Mouse (Mus musculus) fibroblast of lung, adult 2 months (primary cell): ENCODE measurements at regions not wholly inside any gene's neighbourhood (a gene's known extent, or its start where the extent isn't known, plus 50 kb on each side); places are given as distances from the start of the nearest gene placed in this dataset.

Experiments
- DNase-seq: peaks from one replicate; pipeline ENCODE4 v3.0.0-alpha.2; 2011; ENCODE audit warnings: low read depth

- DNase-seq, result no peak
These were observed 188.7 kb downstream of the Akap7 start for GRCm38 (mm10) chr10:25118674-25119670.

GRCm38 (mm10) chr10:25114316-25114715, 187.0 kb upstream of the Arg1 start:
- DNase-seq, result no peak

DNA sequence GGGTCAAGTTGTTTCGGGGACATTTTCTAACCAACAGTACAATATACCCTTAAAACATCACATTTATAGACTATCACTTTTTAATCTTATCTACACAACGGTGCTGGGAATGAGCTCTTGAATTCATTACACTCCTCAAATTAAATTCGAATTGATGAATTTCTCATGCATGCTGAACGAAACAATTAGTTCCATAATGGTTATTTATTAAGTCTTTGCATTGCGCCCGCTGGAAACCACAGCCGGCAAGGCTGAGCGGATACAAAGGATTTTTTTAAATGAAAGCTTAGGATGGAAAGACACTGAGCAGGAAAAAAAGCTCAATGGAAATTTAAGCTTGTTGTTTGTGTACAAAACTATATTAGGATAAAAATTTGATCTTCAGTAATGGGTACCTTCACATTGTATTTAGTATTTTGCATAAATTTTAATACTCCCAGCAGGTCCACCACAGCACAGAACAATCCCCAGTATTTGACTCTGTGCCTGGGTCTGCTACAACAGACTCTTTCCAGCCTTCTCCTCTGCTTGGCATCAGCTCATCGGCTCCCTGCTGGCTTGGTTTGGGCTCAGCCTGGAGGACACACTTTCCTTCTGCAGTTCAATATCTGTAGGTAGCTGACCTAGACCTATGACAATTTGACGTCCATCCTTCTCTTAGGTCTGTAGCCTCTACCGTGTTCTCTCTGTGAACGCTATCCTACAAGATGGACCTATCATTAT, 185.3 kb upstream of the Arg1 start:
- no peak for DNase-seq

DNA sequence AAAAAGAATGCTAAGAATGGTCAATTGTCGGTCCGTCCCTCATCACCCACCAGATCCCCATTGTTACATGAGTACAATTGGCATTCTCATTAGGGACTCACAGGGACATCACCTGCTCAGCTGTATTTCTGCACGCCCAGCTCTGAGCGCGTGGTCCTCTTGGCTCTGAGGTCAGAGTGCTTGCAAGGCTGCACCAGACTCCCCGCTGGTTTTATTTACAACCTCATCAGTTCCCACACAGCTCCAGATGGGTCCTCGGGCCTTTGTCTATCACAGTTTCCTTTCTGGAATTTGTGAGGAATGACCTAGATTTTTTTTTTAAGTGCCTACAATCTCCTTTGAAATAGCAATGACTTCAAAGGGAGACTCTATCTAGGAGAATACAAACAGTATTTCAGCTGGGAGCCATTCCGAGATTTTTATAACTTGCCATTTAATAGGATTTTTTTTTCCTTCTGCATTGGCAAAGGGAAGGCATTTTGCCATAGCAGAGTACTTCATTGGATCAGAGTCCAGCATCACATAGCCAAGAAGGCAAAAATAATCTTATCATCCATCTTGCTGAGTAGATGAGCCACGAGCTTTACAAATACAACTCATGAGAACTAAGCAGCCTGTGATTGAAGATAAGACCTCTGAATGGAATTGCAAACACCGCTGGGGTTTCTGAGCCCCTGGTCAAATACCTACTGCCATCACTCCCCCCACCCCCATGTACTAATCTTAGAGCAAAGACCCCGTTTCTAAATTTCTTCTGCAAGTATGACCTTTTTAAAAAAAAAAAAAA, 184.5 kb upstream of the Arg1 start:
- no peak for DNase-seq

DNA sequence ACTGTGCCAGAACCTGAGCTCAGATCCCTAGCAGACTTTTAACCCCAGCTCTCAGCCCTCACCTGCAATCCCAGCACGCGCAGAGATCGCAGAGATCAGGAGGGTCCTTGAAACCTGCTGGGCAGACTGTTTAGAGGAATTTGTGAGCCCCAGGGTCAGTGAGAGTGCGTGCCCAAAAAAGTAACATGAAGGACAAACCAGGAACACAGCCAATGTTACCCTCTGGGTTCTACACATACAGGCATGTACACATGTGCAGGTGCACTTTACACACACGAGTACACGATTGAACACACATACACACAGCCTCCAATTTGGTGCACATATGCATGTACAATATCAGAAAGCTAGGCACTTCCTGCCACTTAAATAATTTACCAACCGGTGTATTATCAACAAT, 183.9 kb upstream of the Arg1 start:
- DNase-seq, result no peak

GRCm38 (mm10) chr10:25098070-25098469, 170.8 kb upstream of the Arg1 start:
- DNase-seq, result no peak

DNA sequence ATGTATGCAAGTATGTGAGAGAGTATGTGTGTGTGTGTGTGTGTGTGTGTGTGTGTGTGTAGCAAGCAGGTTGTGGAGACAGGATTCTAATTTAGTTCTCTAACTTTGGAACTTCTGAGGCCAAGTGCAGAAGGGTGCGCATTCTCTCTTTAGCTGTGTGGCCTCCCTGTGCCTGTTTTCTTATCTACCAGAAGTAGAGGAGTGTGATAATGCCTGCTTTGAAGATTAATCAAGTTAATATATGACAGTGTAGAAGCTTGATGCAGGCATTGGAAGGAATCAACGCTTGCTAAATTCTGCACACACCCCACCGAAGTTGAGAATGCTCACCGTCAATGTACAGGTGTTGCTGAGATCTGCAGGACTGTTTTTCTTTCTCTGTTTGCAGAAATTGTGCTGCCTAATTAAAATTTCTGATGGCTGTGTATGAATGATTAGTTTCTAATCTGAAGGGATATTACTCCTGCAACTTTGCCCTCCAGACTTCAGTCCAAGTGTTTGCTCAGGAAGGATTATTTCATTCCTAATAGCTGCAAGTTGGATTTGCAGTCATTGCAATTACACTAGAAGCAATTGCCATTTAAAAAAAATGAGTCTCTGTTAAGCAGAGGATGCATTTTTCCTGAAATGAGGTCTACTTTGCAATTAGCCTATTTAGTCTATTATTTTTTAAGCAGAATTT, 162.6 kb upstream of the Arg1 start:
- DNase-seq, result no peak

- no peak for DNase-seq
These were observed 159.5 kb upstream of the Arg1 start for GRCm38 (mm10) chr10:25086745-25087144.

DNA sequence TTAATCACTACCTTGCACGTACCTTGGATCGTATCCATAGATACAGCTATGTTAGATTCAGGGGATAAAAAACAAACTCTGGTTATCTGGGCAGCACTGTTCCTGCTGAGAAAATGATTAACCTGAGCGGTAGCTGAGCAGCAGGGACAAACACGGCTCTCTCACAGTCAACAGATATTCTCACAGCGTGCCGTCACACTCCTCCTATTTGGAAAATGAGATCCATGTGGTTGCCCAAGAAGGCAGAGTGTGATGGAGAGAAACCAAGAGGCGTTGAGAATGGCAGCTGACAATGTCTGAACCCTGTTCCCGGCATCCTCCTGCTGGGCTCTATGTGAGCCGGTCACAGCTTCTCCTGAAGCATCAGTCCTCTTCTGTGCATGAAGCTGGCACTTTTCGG, 155.6 kb upstream of the Arg1 start:
- DNase-seq, result no peak

- DNase-seq, result peak; percentile 35
These were observed 145.3 kb upstream of the Arg1 start for GRCm38 (mm10) chr10:25072617-25073016.

- no peak for DNase-seq
These were observed 141.0 kb upstream of the Arg1 start for GRCm38 (mm10) chr10:25068301-25068700.

DNA sequence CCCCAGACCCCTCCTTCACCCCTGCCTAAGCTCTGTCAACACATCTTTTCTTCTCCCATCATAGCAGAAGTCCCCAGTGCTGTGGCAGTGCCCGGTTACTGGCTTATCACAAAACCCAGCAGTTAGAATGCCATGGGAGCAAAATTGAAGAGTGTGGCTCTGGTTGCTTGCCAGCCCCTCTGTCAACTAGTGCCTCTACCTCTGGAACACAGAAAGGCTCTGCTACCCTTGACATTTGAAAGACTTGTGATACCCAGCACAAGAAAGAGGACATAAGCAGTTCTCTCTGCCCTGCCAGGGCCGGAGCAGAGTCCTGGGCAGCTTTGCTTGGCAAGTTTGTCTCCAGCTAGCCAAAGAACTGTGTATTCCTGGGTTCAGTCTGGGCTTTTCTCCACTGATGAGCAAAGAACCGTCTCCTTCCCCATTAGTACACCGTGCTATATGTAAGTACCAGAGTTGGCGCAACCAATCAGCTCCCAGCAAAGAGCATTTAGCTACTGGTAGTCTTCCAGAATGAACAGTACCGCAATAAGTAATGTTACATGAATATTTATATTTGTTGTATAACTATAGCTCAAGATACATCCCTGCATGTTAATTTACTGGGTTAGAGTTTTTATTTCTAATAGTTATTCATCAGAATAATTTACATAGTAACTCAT, 137.5 kb upstream of the Arg1 start:
- DNase-seq, result no peak

- no peak for DNase-seq
These were observed 134.2 kb upstream of the Arg1 start for GRCm38 (mm10) chr10:25061402-25062055.

- DNase-seq, result no peak
These were observed 131.4 kb upstream of the Arg1 start for GRCm38 (mm10) chr10:25058694-25059093.

GRCm38 (mm10) chr10:25051998-25052397, 124.7 kb upstream of the Arg1 start:
- no peak for DNase-seq

- no peak for DNase-seq
These were observed 124.1 kb upstream of the Arg1 start for GRCm38 (mm10) chr10:25051368-25051874.

DNA sequence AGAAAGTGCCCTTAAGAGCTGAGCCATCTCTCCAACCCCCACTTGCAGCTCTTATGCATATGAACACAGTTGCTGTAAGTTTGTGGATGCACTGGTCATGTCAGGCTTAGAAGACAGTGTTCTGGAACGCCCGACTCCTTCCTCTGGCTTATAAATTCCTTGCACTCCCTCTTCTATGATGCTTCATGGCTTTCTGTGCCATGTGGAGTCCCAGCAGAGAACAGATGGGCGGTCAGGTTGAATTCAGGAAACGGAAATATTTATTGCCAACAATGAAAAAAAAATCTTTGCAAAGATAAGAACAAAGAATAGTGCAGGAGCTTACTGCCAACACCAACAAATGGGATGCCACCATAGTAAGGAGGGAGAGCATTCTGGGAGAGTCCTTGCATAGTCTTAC, 113.9 kb upstream of the Arg1 start:
- DNase-seq, result no peak

DNA sequence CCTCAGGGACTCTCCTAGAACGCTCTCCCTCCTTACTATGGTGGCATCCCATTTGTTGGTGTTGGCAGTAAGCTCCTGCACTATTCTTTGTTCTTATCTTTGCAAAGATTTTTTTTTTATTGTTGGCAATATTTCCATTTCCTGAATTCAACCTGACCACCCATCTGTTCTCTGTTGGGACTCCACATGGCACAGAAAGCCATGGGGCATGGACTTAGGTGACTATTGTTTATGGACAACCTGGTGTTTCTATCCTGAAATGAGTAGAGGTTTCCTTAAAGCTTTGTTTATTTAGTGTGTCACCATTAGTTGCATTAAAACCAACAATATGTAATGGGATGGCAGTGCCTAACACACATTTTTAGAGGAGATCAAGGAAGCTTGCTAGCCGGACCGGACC, 112.6 kb upstream of the Arg1 start:
- DNase-seq, result no peak

DNA sequence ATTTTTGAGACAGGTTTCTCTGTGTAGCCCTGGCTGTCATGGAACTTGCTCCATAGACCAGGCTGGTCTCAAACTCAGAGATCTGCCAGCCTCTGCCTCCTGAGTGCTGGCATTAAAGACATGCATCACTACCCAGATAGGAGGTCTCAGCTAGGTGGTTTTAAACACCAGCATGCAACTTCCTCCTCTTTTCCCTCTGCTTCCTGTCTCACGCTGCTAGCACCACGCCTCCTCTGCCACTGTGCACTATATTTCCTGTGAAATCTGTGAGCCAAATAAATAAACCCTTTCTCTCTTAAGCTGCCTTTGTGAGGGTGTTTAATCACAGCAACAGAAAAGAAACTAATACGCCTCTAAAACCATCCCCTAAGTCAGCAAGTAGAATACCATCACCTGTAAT, 109.6 kb upstream of the Arg1 start:
- no peak for DNase-seq

DNA sequence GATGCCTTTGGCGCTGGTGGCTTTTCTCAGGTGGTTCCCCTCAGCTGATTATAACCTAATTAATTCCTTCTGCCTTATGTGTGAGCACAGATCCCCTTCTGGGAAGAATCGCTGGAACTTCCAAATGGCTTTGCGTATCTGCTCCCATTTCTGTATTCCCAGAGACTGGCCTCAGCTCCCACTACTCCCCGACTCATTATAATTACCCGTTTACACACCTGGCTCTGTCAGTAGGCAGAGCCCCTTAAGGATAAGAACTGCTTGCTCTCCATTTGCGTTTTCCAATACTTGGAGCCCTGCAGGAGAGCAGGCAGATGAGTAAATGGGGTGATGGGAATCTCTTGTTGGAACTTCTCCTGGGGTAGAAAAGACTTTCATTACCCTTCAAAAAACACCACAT, 108.1 kb upstream of the Arg1 start:
- no peak for DNase-seq

DNA sequence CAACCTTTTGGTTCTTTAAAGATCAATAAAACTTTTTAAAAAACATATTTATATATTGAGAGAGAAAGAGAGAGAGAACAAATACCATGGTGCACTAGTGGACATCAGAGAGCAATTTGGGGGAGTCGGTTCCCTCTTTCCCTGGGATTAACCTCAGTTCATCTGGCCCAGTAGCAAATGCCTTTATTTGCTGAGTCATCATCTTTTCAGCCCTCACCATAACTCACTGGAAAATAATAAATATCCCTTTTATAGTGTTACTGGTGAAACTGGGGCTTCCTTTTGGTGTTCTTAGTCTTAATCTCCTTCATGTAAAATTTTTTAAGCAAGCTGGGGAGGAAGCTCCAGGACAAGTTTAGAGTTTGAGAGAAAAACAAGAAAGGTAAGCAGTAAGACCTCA, 105.3 kb upstream of the Arg1 start:
- DNase-seq, result no peak
